Mouse (Mus musculus) liver, embryonic 15.5 days (tissue): ENCODE data around the gene Sept10. TPM values are rescaled to one million over a fixed set of nuclear protein-coding genes. Genes with fewer than 3 reads are reported as not detected.
A peak's percentile ranks its signal among the peaks of the same experiment; 100 is the strongest.

Experiments used
- ATAC-seq: fragments of 200-750 bp; cut with Nextera tagmentation; 2 replicates; pipeline ENCODE4 v1.8.0; 2017; ENCODE audit warnings: moderate number of reproducible peaks, mild to moderate bottlenecking, moderate library complexity; ENCODE audit not compliant: insufficient read depth
- H3K27ac ChIP-seq: fragments of 300-500 bp; sonication (generic); replicated peaks from 2 replicates; pipeline ENCODE4 v1.5.1; 2015; ENCODE audit warnings: mild to moderate bottlenecking, inconsistent platforms
- H3K27me3 ChIP-seq: fragments of 300-500 bp; sonication (generic); 2 replicates; pipeline ENCODE4 v1.6.1; 2015; ENCODE audit warnings: mild to moderate bottlenecking, inconsistent platforms
- H3K36me3 ChIP-seq: fragments of 300-500 bp; sonication (generic); replicated peaks from 2 replicates; pipeline ENCODE4 v1.6.1; 2015; ENCODE audit warnings: moderate library complexity, mild to moderate bottlenecking, inconsistent platforms
- H3K4me1 ChIP-seq: fragments of 300-500 bp; sonication (generic); replicated peaks from 2 replicates; pipeline ENCODE4 v1.6.1; 2015; ENCODE audit warnings: inconsistent platforms
- H3K4me2 ChIP-seq: fragments of 300-500 bp; sonication (generic); 2 replicates; pipeline ENCODE4 v1.6.1; 2015; ENCODE audit warnings: moderate library complexity, mild to moderate bottlenecking, inconsistent platforms
- H3K4me3 ChIP-seq: fragments of 300-500 bp; sonication (generic); replicated peaks from 2 replicates; pipeline ENCODE4 v1.5.1; 2015; ENCODE audit warnings: mild to moderate bottlenecking, inconsistent platforms
- H3K9ac ChIP-seq: fragments of 300-500 bp; sonication (generic); 2 replicates; pipeline ENCODE4 v1.6.1; 2015; ENCODE audit warnings: moderate library complexity, mild to moderate bottlenecking, inconsistent platforms
- H3K9me3 ChIP-seq: fragments of 300-500 bp; sonication (generic); replicated peaks from 2 replicates; pipeline ENCODE4 v1.6.1; 2016; ENCODE audit warnings: inconsistent platforms
- WGBS: fragments of 180-500 bp; shearing (Covaris S2); methylation state at CpG from one replicate; pipeline ENCODE4 v1.1.7; 2015; ENCODE audit warnings: mixed read lengths; ENCODE audit not compliant: insufficient replicate concordance; 5-methylcytosine and 5-hydroxymethylcytosine counted together
- polyA plus RNA-seq: library from polyadenylated mRNA; unstranded; fragments of >200 nt; fragmentation: Nextera tagmentation; extraction: Ambion mirVana; gene quantifications from 2 replicates; pipeline ENCODE4 v1.2.1, GENCODE M21; 2015

Gene Sept10
- polyA plus RNA-seq: 9.4 and 11.2 TPM in 2 replicates

DNA sequence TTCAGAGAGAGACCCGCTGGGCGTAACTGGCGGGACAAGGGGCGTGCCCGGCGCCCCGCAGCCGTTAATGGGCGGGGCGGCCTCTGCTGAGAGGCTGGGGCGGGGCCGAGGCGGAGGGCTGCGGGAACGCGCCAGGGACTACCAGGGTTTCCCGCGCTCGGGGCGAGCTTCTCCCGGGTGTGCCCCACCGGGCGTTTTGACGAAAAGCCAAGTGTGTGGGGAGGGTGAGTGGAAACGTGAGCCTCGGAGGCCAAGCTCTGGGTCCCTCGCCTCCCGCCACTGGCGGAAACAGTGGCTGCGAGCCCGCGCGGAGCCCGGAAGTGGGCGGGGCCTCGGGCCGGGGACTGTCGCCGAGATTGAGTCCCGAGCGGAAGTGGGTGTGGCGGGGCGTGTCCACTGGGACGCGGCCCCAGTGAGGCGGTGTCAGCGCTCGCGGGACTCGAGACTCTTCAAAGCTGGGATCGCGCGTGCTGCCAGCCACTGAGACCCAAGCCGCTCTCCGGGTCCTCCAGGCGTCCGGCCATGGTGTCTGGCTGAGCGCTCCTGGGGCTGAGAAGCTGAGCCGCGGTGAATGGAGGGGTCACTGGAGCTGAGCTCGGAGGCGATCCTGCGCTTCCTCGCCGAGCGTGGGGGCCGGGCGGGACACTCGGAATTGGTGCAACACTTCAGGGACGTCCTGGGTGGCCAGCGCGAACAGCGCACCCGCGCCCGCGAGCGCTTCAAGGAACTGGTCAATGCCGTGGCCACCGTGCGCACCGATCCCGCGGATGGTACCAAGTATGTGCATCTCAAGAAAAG is at the start of gene Sept10, which contains the start of gene Sowahc:
Sept10 (minus strand) TSS at position 375 of the 798 bp plus-strand sequence.
Sowahc (plus strand) TSS at position 481 of the 798 bp plus-strand sequence.
- Histone ChIP-seq H3K4me1 (peaks cover 26% of the 10 kb centered on the region), H3K36me3 (no peaks in the 10 kb centered on the region), H3K27me3 (peaks cover 65% of the 10 kb centered on the region), H3K4me3 (peak within 1 kb of the TSS; percentile 64), H3K27ac (peak within 1 kb of the TSS; percentile 66), H3K4me2 (peak within 1 kb of the TSS; percentile 82), H3K9ac (peak within 1 kb of the TSS; percentile 54), H3K9me3 (no peaks in the 10 kb centered on the region)
- peak; percentile 87 for ATAC-seq
- WGBS: under 1% methylated on average over 82 of the region's 84 CpGs

DNA sequence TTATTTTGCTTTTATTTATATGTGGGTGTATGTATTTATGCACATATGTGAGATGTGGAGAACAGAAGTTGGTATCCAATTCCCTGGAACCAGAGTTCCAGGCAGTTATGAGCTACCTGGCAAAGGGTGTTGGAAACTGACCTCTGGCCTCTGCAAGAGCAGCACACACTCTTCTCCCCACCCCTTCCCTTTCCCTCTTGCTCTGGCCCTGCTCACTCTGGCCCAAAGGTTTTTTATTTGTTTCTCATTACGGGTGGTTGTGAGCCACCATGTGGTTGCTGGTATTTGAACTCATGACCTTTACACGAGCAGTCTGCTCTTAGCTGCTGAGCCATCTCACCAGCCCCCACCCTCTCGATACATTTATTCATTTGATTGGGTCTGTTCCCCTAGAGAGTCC is 47.1 kb upstream of the Sept10 start:
- 38% methylated on average over 3 of the region's 3 CpGs for WGBS
- Histone ChIP-seq H3K4me3 (no peak overlapping the region), H3K4me1 (peaks cover 36% of the 10 kb centered on the region), H3K9ac (no peak overlapping the region), H3K4me2 (no peak overlapping the region), H3K27me3 (no peaks in the 10 kb centered on the region), H3K36me3 (no peaks in the 10 kb centered on the region), H3K27ac (no peak overlapping the region), H3K9me3 (no peaks in the 10 kb centered on the region)
- ATAC-seq: no peak

DNA sequence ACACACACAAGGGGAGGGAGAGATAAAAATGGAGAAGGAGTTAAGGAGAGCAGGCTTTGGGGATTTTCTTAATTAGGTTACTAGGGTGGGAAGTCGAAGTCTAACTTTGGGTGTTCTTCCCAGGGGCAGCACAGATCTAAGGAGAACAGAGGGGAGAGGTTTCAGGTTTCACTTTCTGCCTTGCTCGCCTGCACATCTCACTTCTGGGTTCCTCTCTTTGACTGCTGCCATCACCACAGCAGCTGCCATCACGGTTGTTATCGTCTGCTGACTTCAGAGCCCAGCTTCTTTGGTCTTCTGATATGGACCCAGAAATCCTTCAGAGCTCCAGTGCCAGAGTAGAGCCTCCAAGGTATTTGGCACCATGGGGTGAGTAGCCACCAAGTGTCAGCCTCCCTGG is 46.5 kb upstream of the Sept10 start:
- Histone ChIP-seq H3K4me1 (peaks cover 37% of the 10 kb centered on the region), H3K4me3 (no peak overlapping the region), H3K4me2 (no peak overlapping the region), H3K9me3 (no peaks in the 10 kb centered on the region), H3K27ac (no peak overlapping the region), H3K27me3 (no peaks in the 10 kb centered on the region), H3K9ac (no peak overlapping the region), H3K36me3 (no peaks in the 10 kb centered on the region)
- 44% methylated on average over 4 of the region's 4 CpGs for WGBS
- ATAC-seq: no peak

GRCm38 (mm10) chr10:59267275-59267674 is 45.6 kb upstream of the Sept10 start:
- Histone ChIP-seq H3K27ac (no peak overlapping the region), H3K36me3 (no peaks in the 10 kb centered on the region), H3K9me3 (no peaks in the 10 kb centered on the region), H3K9ac (no peak overlapping the region), H3K4me1 (peaks cover 44% of the 10 kb centered on the region), H3K27me3 (no peaks in the 10 kb centered on the region), H3K4me2 (no peak overlapping the region), H3K4me3 (no peak overlapping the region)
- WGBS: 69% methylated on average over 2 of the region's 2 CpGs
- no peak for ATAC-seq

DNA sequence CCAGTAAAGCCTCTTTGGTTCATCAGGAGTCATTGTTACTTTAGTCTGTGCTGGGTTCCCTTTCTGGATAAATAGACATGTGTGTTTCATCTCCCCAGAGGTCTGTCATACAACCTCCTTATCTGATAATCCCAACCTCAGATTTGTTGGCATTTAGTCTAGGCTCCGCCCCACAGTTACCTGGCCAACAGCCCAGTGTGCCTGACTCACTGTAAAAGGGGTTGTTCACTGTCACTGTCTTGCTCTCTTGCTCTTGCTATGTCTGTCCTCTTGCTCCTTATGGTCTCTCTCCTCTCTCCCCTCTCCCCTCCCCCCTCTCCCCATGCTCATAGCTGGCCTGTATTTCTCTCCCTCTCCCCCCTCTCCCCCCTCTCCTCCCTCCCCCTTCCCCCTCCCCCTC is 44.5 kb upstream of the Sept10 start:
- no peak overlapping the region for H3K4me2 ChIP-seq
- ATAC-seq: no peak
- H3K4me3 ChIP-seq: no peak overlapping the region
- no peaks in the 10 kb centered on the region for H3K9me3 ChIP-seq
- no peaks in the 10 kb centered on the region for H3K27me3 ChIP-seq
- no peaks in the 10 kb centered on the region for H3K36me3 ChIP-seq
- H3K4me1 ChIP-seq: peaks cover 44% of the 10 kb centered on the region
- peak overlapping the region; percentile 62 for H3K27ac ChIP-seq
- H3K9ac ChIP-seq: no peak overlapping the region
- WGBS: 63% methylated on average over 1 of the region's 1 CpGs

DNA sequence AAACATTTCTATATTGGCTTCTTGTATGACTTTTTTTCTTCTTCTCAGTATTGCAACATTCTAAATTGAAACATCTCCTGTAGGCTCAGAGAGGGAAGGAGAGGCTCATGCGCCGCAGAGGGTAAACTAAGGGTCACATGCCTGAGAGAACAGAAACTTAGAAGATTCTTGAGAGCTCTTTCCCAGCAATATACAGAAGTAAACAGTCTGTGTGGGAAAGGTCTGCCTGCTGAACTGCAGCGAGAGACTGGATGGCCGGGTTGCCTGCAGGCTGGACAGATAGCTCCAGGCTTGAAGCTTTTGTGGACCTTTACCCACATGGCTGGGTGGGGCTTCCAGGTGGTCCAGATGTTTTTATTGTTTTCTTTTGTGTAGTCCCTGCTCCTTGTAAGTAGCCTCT is 44.0 kb upstream of the Sept10 start:
- Histone ChIP-seq H3K9me3 (no peaks in the 10 kb centered on the region), H3K4me3 (no peak overlapping the region), H3K4me2 (no peak overlapping the region; the same call in 1 of the 2 replicates), H3K36me3 (no peaks in the 10 kb centered on the region), H3K27ac (peak overlapping the region; percentile 62), H3K27me3 (no peaks in the 10 kb centered on the region), H3K4me1 (peaks cover 41% of the 10 kb centered on the region), H3K9ac (no peak overlapping the region)
- peak; percentile 24; the same call in 1 of the 2 replicates for ATAC-seq
- 19% methylated on average over 4 of the region's 4 CpGs for WGBS

GRCm38 (mm10) chr10:59265067-59265466 is 43.4 kb upstream of the Sept10 start:
- ATAC-seq: peak; percentile 35
- Histone ChIP-seq H3K9ac (no peak overlapping the region), H3K27ac (0 out of 2 replicates have a peak overlapping the region, but pooled peaks have one; percentile 33), H3K4me2 (no peak overlapping the region), H3K9me3 (no peaks in the 10 kb centered on the region), H3K4me1 (peaks cover 38% of the 10 kb centered on the region), H3K4me3 (no peak overlapping the region), H3K27me3 (no peaks in the 10 kb centered on the region), H3K36me3 (no peaks in the 10 kb centered on the region)
- 8% methylated on average over 7 of the region's 7 CpGs for WGBS

- WGBS: 47% methylated on average over 7 of the region's 7 CpGs
- H3K27me3 ChIP-seq: no peaks in the 10 kb centered on the region
Observed at GRCm38 (mm10) chr10:59262979-59263378, 41.3 kb upstream of the Sept10 start.

DNA sequence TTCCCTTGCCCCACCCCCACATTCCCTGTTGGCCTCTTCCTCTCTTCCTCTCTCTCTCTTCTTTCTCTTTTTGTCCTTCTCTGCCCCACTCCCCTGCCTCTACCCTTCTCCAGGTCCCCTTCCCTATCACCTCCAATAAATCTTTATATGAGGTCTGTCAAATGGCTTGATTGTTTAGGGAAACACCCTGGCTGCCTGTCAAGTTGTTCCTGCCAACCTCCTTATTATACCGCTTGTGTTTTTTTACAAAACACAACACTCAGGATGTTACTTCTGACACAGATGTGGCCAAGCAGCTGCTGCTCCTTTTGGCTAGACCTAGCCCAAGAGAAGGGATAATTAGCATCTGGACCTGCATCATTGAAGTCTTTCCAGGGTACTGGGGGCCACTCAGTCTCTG is 40.4 kb upstream of the Sept10 start:
- WGBS: 68% methylated on average over 1 of the region's 1 CpGs
- no peak for ATAC-seq
- peaks cover 29% of the 10 kb centered on the region for H3K4me1 ChIP-seq
- H3K9me3 ChIP-seq: no peaks in the 10 kb centered on the region
- no peak overlapping the region for H3K27ac ChIP-seq
- no peaks in the 10 kb centered on the region for H3K27me3 ChIP-seq
- H3K9ac ChIP-seq: no peak overlapping the region
- H3K4me3 ChIP-seq: no peak overlapping the region
- H3K4me2 ChIP-seq: no peak overlapping the region
- H3K36me3 ChIP-seq: no peaks in the 10 kb centered on the region

More at GRCm38 (mm10) chr10:59262979-59263378, 41.3 kb upstream of the Sept10 start:
- H3K4me3 ChIP-seq: no peak overlapping the region
- peaks cover 34% of the 10 kb centered on the region for H3K4me1 ChIP-seq
- no peaks in the 10 kb centered on the region for H3K36me3 ChIP-seq
- ATAC-seq: no peak
- H3K4me2 ChIP-seq: no peak overlapping the region
- H3K9ac ChIP-seq: no peak overlapping the region
- H3K27ac ChIP-seq: peak overlapping the region; percentile 19; the same call in 1 of the 2 replicates
- no peaks in the 10 kb centered on the region for H3K9me3 ChIP-seq

- Histone ChIP-seq H3K27me3 (no peaks in the 10 kb centered on the region), H3K9me3 (no peaks in the 10 kb centered on the region), H3K4me1 (peaks cover 29% of the 10 kb centered on the region), H3K4me3 (no peak overlapping the region), H3K4me2 (no peak overlapping the region), H3K9ac (no peak overlapping the region), H3K36me3 (no peaks in the 10 kb centered on the region), H3K27ac (no peak overlapping the region)
- WGBS: 67% methylated on average over 3 of the region's 3 CpGs
- no peak for ATAC-seq
Observed at GRCm38 (mm10) chr10:59261603-59262002, 40.0 kb upstream of the Sept10 start.

DNA sequence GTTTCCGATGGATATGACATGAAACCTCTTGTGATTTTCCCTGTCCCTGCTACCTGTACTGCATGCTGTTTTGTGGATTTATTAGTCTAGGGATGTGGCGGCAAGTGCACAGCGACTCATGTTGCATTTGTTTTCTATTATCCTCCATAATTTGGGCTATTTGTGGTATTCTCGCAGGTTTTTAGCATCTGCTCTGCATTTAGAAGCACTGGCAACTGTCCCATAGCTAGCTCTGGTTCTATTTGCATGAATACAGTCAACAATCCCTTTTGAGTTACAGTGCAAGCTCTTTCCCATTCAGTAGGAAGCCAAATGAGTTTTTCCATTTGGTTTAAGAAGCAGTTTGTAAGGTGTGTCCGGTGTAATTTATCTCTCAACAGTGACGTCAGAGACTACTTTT is 37.9 kb upstream of the Sept10 start:
- Histone ChIP-seq H3K4me2 (no peak overlapping the region), H3K36me3 (no peaks in the 10 kb centered on the region), H3K4me3 (no peak overlapping the region), H3K27me3 (no peaks in the 10 kb centered on the region), H3K4me1 (peaks cover 21% of the 10 kb centered on the region), H3K27ac (no peak overlapping the region), H3K9ac (no peak overlapping the region), H3K9me3 (no peaks in the 10 kb centered on the region)
- ATAC-seq: no peak
- 73% methylated on average over 6 of the region's 6 CpGs for WGBS
